Mouse (Mus musculus): ENCODE results near the gene Cdh10.

GRCm38 (mm10) chr15:18904131-18904530 lies 85.4 kb downstream of the Cdh10 start:
- TF ChIP-seq POLR2A (IDR thresholded peaks at IDR 0.05; ENCODE audit: insufficient read depth, low read depth, low read length): no peak
- TF ChIP-seq CTCF (IDR thresholded peaks at IDR 0.05; ENCODE audit: insufficient read depth, low read depth, low read length): no peak

Data from olfactory bulb, adult 2 months (tissue).